Mouse (Mus musculus) adrenal gland, postnatal 36 days (tissue): Measurements from ENCODE around the gene Slc27a3. TPM values are rescaled to one million over a fixed set of nuclear protein-coding genes. Genes with fewer than 3 reads are reported as not detected.

Experiments used
- DNase-seq, 2 experiments: peaks; one replicate each; pipeline ENCODE4 v3.0.0; 2021; ENCODE audit warnings: mixed read lengths in 1 of 2
- total RNA-seq, 2 experiments: library from RNA; stranded (reverse); gene quantifications; 2 replicates each; pipeline ENCODE4 v1.2.3; 2021

Slc27a3 gene
- total RNA-seq, 2 experiments from 2014 or later: 132 to 156 TPM

DNA sequence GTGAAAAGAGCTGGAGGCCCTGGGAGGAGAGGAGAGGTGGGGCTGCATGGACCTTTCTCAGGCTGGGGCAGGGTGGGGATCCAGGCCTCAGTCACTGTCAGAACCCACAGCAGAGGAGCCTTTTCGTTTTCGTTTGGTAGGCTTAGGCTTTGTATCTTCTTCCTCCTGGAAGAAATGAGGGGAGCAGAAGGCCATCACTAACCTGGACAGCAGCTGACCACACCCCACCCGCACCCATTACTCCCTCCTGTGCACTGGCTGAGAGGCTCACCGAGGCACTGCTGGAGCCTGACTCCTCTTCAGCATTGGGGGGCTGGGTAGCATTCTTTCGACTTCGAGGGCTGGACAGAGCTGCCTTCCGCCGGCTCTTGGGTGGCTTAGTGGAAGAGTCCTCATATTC is 2.2 kb upstream of the Slc27a3 start:
- no peak for DNase-seq

DNA sequence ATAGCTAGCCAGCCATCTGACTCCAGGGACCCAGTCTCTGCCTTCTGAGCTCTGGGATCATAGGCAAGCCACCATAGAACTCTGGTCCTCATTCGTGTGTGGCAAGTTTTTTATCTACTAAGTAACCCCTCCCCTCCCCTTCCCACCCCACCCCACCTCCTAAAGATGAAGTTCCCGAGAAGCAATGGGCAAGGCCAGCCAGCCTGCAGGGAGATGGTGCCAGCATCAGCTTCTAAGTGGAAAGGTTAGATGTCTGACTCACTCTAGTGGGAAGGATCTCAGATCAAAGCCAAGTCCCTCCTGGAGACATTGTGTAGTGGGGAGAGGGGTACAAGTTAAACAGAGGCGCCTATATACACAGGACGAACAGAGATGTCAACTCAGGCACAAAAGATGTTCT is 1.3 kb upstream of the Slc27a3 start:
- DNase-seq: peak; percentile 59 to 65

- peak; percentile 65 to 81 for DNase-seq
Observed at GRCm38 (mm10) chr3:90388726-90389510, 820 bp downstream of the Slc27a3 start.

DNA sequence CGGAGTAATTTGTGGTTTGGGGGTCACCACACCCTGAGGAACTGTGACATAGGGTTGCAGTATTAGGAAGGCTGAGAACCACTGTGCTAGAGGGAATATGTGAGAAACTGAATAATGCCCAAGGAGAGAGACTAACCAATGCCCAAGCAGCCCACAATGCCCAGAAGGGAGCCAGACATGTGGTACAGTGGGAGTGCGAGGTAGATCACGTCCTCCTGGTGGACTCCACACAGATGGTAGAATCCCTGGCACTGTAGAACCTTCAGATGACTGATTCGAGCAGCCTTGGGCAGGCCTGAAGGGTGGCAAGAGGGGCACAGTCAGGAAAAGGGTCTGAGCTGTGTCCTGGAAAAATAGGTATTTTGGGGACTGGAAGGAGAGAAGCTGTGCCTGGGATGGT is 1.5 kb downstream of the Slc27a3 start:
- no peak for DNase-seq

DNA sequence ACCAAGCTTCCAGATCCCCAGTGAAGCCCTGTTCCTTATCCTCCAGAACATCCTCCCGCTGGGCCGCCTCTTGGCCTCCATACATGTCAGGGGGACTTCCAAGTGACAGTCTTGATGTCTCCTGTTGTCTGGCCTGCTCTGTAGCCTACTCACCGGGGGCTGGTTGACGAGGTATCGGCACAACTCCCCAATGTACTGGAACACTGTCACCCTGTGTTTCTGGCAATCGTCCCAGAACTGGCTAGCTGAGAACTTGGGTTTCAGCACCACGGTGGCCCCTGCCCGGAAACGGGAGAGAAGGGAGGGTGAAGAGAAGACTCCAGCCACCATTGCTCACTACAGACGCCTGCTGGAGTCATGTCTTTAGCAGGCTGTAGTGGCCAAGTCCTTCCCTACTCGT is 2.3 kb downstream of the Slc27a3 start:
- DNase-seq: peak; percentile 68 to 86

GRCm38 (mm10) chr3:90386817-90387216 is 2.9 kb downstream of the Slc27a3 start:
- DNase-seq: peak in 1 of 2 experiments; percentile 30

DNA sequence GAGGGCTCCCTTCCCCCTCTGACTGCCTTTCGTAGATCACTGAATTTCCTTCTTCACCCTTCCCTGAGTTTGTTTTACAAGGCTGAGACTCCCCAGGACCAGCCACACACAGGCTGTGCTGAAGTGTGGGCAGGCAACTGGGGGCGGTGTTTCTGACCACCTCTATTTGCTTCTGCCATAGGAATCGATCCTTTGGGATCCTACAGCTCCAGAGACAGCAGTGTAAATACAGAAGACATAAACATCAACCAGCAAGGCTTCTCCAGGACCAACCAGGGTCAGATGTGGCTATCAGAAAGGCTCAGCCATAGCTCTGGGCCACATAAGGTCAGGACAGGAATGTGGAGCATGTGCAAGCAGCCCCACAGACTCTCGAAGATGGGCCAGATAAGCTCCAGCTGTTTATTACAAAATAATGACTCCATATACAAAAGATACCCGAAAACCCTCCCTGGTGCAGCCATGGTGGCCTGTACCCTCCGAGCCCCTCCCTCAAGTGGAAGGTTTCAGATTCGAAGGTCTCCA is 4.8 kb downstream of the Slc27a3 start:
- DNase-seq: no peak

DNA sequence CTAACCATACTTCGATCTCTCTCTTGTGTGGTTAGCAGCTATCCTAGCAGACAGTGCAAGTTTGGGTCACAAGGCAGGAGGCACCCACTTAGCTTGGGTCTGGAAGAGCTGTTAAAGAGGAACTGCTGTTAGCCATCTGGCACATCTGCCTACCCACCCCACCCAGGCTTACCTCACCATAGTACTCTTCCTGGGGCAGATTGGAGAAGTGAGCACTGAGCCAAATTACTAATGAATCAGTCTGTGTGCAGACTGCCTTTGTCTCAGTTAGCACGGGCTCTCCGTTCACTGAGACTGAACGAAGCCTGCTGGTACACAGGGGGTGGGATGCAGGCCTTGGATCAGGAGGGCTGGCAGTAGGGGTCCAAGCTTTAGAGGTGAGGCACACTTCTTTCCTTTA is 6.0 kb downstream of the Slc27a3 start:
- no peak for DNase-seq

DNA sequence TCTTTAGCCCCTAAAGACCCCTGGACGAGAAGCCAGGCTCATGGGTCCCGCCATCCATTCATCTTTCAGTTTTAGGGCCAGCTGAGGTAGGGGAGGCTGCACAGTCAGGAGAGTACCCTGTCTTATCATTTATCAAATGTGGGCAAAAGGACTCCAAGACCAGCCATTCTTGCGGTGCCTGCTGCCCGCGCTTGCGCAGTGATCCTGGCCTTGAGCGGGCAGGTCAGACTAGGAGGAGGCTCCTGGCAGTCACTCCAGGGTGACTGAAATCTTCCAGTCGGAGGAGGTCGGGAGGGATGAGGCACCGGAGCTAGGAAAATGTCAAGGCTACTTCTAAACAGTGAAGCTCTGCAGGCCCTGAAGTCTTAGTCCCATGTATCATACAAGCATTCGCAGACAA is 8.0 kb downstream of the Slc27a3 start:
- peak; percentile 89 to 90 for DNase-seq

DNA sequence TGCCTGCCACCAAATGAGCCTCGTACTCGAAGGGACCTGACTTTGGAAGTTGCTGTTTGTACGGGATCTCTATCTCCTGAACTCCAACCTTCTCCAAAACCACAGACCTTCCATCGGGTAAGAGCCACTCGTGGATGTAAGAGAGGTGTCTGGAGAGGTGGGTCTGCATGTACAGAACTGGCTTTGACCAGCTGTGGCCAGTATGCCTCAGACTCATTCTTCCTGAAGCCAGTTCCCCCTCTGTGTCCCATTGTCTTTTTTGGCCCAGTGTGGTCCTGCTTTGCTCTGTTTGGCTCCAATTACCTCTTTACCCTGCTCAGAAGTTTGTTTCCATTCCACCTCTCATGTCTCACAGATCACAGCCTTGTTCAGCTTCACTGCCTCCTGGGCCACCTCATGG is 11.2 kb downstream of the Slc27a3 start:
- DNase-seq: no peak

GRCm38 (mm10) chr3:90376247-90376585 is 13.5 kb downstream of the Slc27a3 start:
- DNase-seq: peak; percentile 41 to 68

- DNase-seq: no peak
Observed at GRCm38 (mm10) chr3:90375562-90376246, 14.0 kb downstream of the Slc27a3 start.

- no peak for DNase-seq
Observed at GRCm38 (mm10) chr3:90374368-90374767, 15.4 kb downstream of the Slc27a3 start.

- DNase-seq: peak; percentile 70 to 87
Observed at GRCm38 (mm10) chr3:90373432-90374028, 16.2 kb downstream of the Slc27a3 start.

DNA sequence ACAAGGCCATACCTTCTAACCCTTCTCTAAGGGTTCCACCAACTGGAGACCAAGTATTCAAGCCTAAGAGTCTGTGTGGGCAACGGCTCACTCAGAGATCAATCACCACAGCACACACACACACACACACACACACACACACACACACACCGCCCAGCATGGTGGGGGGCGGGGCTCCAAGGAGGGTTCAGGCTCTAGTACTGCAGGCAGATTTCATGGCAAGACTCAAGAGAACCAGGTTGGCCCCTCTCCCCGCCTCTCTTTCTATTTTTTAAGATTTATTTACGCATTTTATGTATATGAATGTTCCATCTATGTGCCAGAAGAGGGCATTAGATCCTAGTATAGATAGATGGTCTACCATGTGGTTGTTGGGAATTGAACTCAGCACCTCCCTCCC is 16.9 kb downstream of the Slc27a3 start:
- DNase-seq: peak in 1 of 2 experiments; percentile 42

DNA sequence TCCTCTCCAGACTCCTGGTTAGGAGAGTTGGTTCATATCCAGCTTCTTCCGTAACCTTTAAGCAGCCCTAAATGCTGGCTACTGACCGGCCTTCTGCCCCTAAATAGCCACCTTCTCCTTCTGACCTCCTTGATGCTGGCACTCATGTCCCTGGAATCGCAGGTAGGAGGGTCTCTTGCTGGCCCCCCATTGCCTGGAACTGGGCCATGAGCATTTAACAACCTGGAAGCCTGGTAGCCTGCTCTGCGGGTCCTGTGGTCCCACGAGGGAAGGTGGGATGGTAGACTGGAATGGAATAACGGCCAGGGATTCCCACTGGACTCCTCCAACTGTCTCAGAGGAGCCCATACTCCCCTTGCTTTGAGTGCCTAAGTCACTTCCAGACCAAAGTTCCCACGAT is 17.9 kb downstream of the Slc27a3 start:
- DNase-seq: no peak

DNA sequence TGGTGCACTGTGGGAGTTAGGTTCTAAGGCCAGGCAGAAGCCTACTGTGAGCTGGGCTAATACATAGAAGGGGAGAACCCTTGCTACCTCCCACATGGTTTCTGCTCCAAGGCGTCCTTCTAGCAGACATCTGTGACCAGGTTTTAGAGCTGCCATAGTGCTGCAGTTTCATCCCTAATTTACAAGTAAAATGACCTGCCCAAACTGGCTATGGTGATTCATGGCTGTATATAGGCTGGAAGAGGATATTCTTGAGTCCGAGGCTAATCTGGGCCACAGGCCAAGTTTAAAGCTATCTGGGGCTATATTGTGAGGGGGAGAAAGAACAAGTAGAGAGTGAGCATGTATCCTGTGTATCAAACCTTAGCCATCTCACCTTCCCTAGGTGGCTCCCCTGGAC is 20.7 kb downstream of the Slc27a3 start:
- DNase-seq: no peak

DNA sequence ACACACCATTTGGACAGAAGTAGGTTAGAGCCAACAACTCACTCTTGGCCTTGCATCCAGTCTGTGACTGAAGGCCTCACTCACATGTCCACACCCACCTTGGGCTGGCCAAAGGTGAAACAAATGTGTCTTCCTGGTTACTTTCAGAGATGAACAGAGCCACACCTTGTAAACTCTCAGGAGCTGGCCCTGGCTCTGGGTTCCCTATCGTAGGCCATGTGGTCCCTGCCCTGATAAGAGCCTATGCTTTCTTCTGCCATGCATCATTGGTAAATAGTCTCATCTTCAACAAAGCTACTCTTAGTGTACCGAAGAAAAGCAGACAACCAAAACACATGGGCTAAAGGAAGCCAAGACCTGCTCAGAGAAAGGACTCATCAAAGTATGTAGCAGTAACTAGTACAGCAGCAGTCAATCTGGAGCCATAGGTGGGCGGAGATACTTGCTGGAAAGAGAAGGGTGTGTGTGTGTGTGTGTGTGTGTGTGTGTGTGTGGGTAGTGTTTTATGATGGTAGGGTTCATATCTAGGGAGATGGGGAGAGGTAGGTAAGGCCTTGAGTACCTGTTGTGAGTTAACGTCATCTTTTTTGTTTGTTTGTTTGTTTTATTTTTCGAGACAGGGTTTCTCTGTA is 22.6 kb downstream of the Slc27a3 start:
- DNase-seq: no peak

- no peak for DNase-seq
Observed at GRCm38 (mm10) chr3:90362346-90362745, 27.4 kb downstream of the Slc27a3 start.

DNA sequence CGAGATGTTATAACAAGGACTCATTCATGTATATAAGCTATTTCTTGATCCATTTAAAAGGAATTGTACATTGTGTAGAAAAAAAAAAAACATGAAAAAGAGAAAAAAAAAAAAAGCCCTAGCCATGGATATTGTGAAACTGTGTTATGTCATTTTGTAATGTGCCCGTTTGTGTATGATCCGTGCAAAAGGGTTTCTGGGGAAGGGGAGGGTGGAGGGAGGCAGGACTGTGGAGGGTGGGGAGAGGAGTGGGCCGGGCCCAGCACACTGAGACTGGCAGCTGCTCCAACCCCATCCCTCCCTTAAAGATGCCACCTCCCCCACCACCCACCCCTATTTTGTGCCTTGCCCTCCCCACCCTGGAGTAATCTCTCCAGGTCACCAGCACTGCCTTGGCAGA is 28.3 kb downstream of the Slc27a3 start:
- DNase-seq: no peak

DNA sequence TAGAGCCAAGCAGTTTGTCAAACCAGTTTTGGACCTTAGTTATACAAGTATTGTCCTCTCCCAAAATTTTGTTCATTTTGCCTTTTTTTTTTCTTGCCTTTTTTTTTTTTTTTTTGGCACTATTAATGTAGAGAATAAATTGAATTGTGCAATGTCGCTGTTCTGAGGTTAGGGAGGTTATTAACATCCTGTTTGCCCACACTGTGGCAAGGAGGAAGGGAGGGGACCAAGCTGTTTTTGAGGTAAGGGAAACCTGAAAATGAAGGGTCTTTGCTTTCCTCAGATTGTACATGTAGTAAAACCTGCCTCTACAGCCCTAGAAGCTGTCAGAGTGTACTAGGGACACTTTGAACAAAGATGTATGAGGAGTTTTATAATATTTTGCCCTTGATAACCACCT is 30.5 kb downstream of the Slc27a3 start:
- DNase-seq: no peak

GRCm38 (mm10) chr3:90357959-90358358 is 31.8 kb downstream of the Slc27a3 start:
- DNase-seq: no peak

DNA sequence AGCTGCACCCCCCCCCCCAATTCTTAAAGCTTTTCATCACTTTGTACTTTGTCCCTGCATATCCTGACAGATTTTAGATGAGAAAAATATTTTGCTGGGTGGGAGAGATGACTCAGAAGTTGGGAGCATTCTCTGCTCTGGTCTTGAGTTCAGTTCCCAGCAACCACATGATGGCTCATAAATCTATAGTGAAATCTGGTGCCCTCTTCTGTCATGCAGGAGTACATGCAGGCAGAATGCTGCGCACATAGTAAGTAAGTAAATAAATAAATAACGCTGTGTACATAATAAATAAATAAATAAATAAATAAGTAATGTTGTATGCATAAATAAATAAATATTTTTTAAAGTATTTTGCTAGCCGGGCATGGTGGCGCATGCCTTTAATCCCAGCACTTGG is 41.9 kb downstream of the Slc27a3 start:
- DNase-seq: no peak
